Mouse (Mus musculus) embryonic fibroblast, embryonic 13.5 days (primary cell): ENCODE data around the gene Rragb.

Experiments
- CTCF ChIP-seq: IDR thresholded peaks from 2 replicates; pipeline ENCODE4 v1.5.1; 2011; ENCODE audit warnings: mild to moderate bottlenecking, control low read depth, low read length, moderate library complexity, borderline replicate concordance; ENCODE audit not compliant: insufficient read depth
- POLR2A ChIP-seq: IDR thresholded peaks from 2 replicates; pipeline ENCODE4 v1.6.1; 2011; ENCODE audit warnings: low read depth, mild to moderate bottlenecking, control low read depth, low read length, moderate library complexity

GRCm38 (mm10) chrX:153142656-153143055 is 2.9 kb downstream of the Rragb start:
- TF ChIP-seq POLR2A (no peak), CTCF (no peak)
